Mouse (Mus musculus) heart, adult 2 months (tissue): ENCODE results near the gene Ppm1b. TPM values are rescaled to one million over a fixed set of nuclear protein-coding genes. Genes with fewer than 3 reads are reported as not detected.
A peak's percentile ranks its signal among the peaks of the same experiment; 100 is the strongest.

Source experiments
- DNase-seq, 2 experiments: peaks; one replicate each; pipeline ENCODE4 v3.0.0; 2021
- H3K27ac ChIP-seq: fragments of 200-600 bp; 2 replicates; pipeline ENCODE4 v1.8.1; 2022
- H3K27me3 ChIP-seq: fragments of 200-500 bp; 2 replicates; pipeline ENCODE4 v1.6.1; 2012; ENCODE audit warnings: mild to moderate bottlenecking, low read length, inconsistent platforms, mixed read lengths; ENCODE audit not compliant: control insufficient read depth, insufficient read depth
- H3K36me3 ChIP-seq: fragments of 200-500 bp; 2 replicates; pipeline ENCODE4 v1.6.1; 2012; ENCODE audit warnings: low read length, inconsistent platforms; ENCODE audit not compliant: control insufficient read depth, insufficient read depth
- H3K4me1 ChIP-seq: fragments of 200-500 bp; 2 replicates; pipeline ENCODE4 v1.6.1; 2011; ENCODE audit warnings: low read length; ENCODE audit not compliant: control insufficient read depth, insufficient read depth
- H3K4me3 ChIP-seq: fragments of 200-600 bp; 2 replicates; pipeline ENCODE4 v1.8.1; 2022
- H3K79me2 ChIP-seq: fragments of 200-500 bp; replicated peaks from 2 replicates; pipeline ENCODE4 v1.6.1; 2012; ENCODE audit warnings: mild to moderate bottlenecking, inconsistent platforms, low read length, moderate library complexity, mixed read lengths; ENCODE audit not compliant: control insufficient read depth, insufficient read depth
- H3K9ac ChIP-seq: fragments of 200-500 bp; 2 replicates; pipeline ENCODE4 v1.6.1; 2012; ENCODE audit warnings: low read depth, mild to moderate bottlenecking, control low read depth, inconsistent platforms, low read length, mixed read lengths
- CTCF ChIP-seq: fragments of 200-600 bp; IDR thresholded peaks from 2 replicates; pipeline ENCODE4 v1.8.1; 2022; ENCODE audit warnings: antibody characterized with exemption, mild to moderate bottlenecking, moderate library complexity
- EP300 ChIP-seq: fragments of 200-500 bp; IDR thresholded peaks from 2 replicates; pipeline ENCODE4 v1.6.1; 2011; ENCODE audit warnings: low read depth, low read length, control low read depth; ENCODE audit not compliant: insufficient read depth
- POLR2A ChIP-seq: fragments of 200-500 bp; IDR thresholded peaks from 2 replicates; pipeline ENCODE4 v1.6.1; 2011; ENCODE audit warnings: mild to moderate bottlenecking, low read depth, low read length, control low read depth; ENCODE audit not compliant: insufficient read depth
- WGBS: fragments of 180-500 bp; shearing (Covaris S2); methylation state at CpG from one replicate; pipeline ENCODE4 v1.1.7; 2018; 5-methylcytosine and 5-hydroxymethylcytosine counted together
- intact Hi-C: fragments of 180-260 bp; cut with DNase I; formaldehyde crosslinking; loops from one replicate; pipeline ENCODE4 v1.15.1; 2025
- polyA plus RNA-seq: library from polyadenylated mRNA; depleted of rRNA; stranded (reverse); fragments of >200 nt; gene quantifications from 2 replicates; pipeline ENCODE4 v1.2.3, GENCODE M21; 2012; rRNA removed
- total RNA-seq, 2 experiments: library from RNA; stranded (reverse); gene quantifications; 2 replicates each; pipeline ENCODE4 v1.2.3; 2021

The Ppm1b gene
- total and polyA plus RNA-seq, 3 experiments: 39.0 to 137 (median 119) TPM

- no peak for DNase-seq
- intact Hi-C loops: no loop called here
- Histone ChIP-seq H3K27ac (no peak overlapping the region), H3K27me3 (no peaks in the 10 kb centered on the region), H3K36me3 (no peaks in the 10 kb centered on the region), H3K79me2 (no peaks in the 10 kb centered on the region), H3K4me3 (no peak overlapping the region), H3K4me1 (no peaks in the 10 kb centered on the region), H3K9ac (no peak overlapping the region)
- WGBS: 60% methylated on average over 6 of the region's 6 CpGs
- no peak for TF ChIP-seq CTCF
- no peak for TF ChIP-seq EP300
- no peak for TF ChIP-seq POLR2A
Measured at GRCm38 (mm10) chr17:85070658-85071057, 114.1 kb downstream of the Ppm1b start.

- Histone ChIP-seq H3K36me3 (no peaks in the 10 kb centered on the region), H3K27me3 (no peaks in the 10 kb centered on the region), H3K79me2 (no peaks in the 10 kb centered on the region), H3K4me1 (no peaks in the 10 kb centered on the region), H3K27ac (no peak overlapping the region), H3K9ac (no peak overlapping the region), H3K4me3 (no peak overlapping the region)
- WGBS: 92% methylated on average over 8 of the region's 8 CpGs
- intact Hi-C loops: no loop called here
- no peak for DNase-seq
- TF ChIP-seq POLR2A: no peak
- TF ChIP-seq CTCF: peak; percentile 51
Measured at GRCm38 (mm10) chr17:85071088-85071775, 114.7 kb downstream of the Ppm1b start.

- Histone ChIP-seq H3K9ac (no peak overlapping the region), H3K4me3 (no peak overlapping the region), H3K27ac (no peak overlapping the region), H3K79me2 (no peaks in the 10 kb centered on the region), H3K4me1 (no peaks in the 10 kb centered on the region), H3K27me3 (no peaks in the 10 kb centered on the region), H3K36me3 (no peaks in the 10 kb centered on the region)
- TF ChIP-seq CTCF: no peak
- intact Hi-C loops: no loop called here
- no peak for DNase-seq
- WGBS: 66% methylated on average over 11 of the region's 11 CpGs
Measured at GRCm38 (mm10) chr17:85072383-85072782, 115.8 kb downstream of the Ppm1b start.

- Histone ChIP-seq H3K9ac (no peak overlapping the region), H3K27me3 (no peaks in the 10 kb centered on the region), H3K36me3 (no peaks in the 10 kb centered on the region), H3K79me2 (no peaks in the 10 kb centered on the region), H3K4me3 (no peak overlapping the region), H3K4me1 (no peaks in the 10 kb centered on the region), H3K27ac (no peak overlapping the region)
- 71% methylated on average over 7 of the region's 7 CpGs for WGBS
- intact Hi-C loops: no loop called here
- no peak for TF ChIP-seq CTCF
- no peak for TF ChIP-seq EP300
- TF ChIP-seq POLR2A: no peak
- DNase-seq: no peak
Measured at GRCm38 (mm10) chr17:85073214-85073613, 116.7 kb downstream of the Ppm1b start.

Other genes with a start within 250 kb of the Ppm1b start
- gene Lrpprc, start 166.0 kb upstream of the Ppm1b start, total RNA-seq: 100 to 1,000 TPM; 125 to 148 TPM
- gene Lrpprc, start 166.0 kb upstream of the Ppm1b start, polyA plus RNA-seq: 32.0 and 64.0 TPM in 2 replicates
- gene Slc3a1, start 71.6 kb downstream of the Ppm1b start, total RNA-seq: under 1 TPM; 0.16 to 0.23 TPM
- gene Slc3a1, start 71.6 kb downstream of the Ppm1b start, polyA plus RNA-seq: 0.16 TPM in 1 of 2 replicates, not detected in the other
- gene Prepl, start 133.5 kb downstream of the Ppm1b start, total RNA-seq: 100 to 1,000 TPM; 122 to 142 TPM
- gene Prepl, start 133.5 kb downstream of the Ppm1b start, polyA plus RNA-seq: 36.1 and 86.5 TPM in 2 replicates
- gene Camkmt, start 133.8 kb downstream of the Ppm1b start, total RNA-seq: 1 to 10 TPM; 3.5 to 4.2 TPM
- 1.1 and 1.2 TPM in 2 replicates for gene Camkmt, start 133.8 kb downstream of the Ppm1b start, polyA plus RNA-seq